Mouse (Mus musculus): Measurements from ENCODE around the gene Col24a1. TPM values are rescaled to one million over a fixed set of nuclear protein-coding genes. Genes with fewer than 3 reads are reported as not detected.
A peak's percentile ranks its signal among the peaks of the same experiment; 100 is the strongest.

Col24a1 gene
- polyA plus RNA-seq, 1 experiment from 2014 or later, result 2.4 TPM

- no peak for ATAC-seq (ENCODE audit: borderline replicate concordance, extremely low read depth, low FRiP score, low TSS enrichment)
- Histone ChIP-seq H3K4me3 (no peak overlapping the region), H3K9me3 (no peaks in the 10 kb centered on the region), H3K36me3 (no peaks in the 10 kb centered on the region), H3K4me1 (no peaks in the 10 kb centered on the region), H3K4me2 (no peak overlapping the region), H3K27ac (no peak overlapping the region), H3K27me3 (no peaks in the 10 kb centered on the region), H3K9ac (no peak overlapping the region)
- 89% methylated on average over 4 of the region's 4 CpGs for WGBS
Observed at GRCm38 (mm10) chr3:145525266-145525665, 233.0 kb downstream of the Col24a1 start.

- Histone ChIP-seq H3K27me3 (no peaks in the 10 kb centered on the region), H3K9me3 (no peaks in the 10 kb centered on the region)
Observed at GRCm38 (mm10) chr3:145537870-145538269, 245.6 kb downstream of the Col24a1 start.

GRCm38 (mm10) chr3:145548441-145549415 lies 256.5 kb downstream of the Col24a1 start:
- Histone ChIP-seq H3K4me1 (no peaks in the 10 kb centered on the region), H3K27me3 (no peaks in the 10 kb centered on the region), H3K36me3 (no peaks in the 10 kb centered on the region), H3K4me3 (no peak overlapping the region), H3K27ac (no peak overlapping the region), H3K9ac (no peak overlapping the region), H3K4me2 (no peak overlapping the region), H3K9me3 (no peaks in the 10 kb centered on the region)
- 63% methylated on average over 10 of the region's 10 CpGs for WGBS
- no peak for ATAC-seq (ENCODE audit: borderline replicate concordance, extremely low read depth, low FRiP score, low TSS enrichment)

More at GRCm38 (mm10) chr3:145537870-145538269, 245.6 kb downstream of the Col24a1 start:
- Histone ChIP-seq H3K4me2 (no peak overlapping the region), H3K27ac (no peak overlapping the region), H3K4me3 (no peak overlapping the region), H3K9ac (no peak overlapping the region), H3K4me1 (no peaks in the 10 kb centered on the region), H3K36me3 (no peaks in the 10 kb centered on the region)
- ATAC-seq (ENCODE audit: borderline replicate concordance, extremely low read depth, low FRiP score, low TSS enrichment), result no peak
- 89% methylated on average over 1 of the region's 1 CpGs for WGBS

- Histone ChIP-seq H3K27ac (no peak overlapping the region), H3K4me1 (no peaks in the 10 kb centered on the region), H3K9me3 (no peaks in the 10 kb centered on the region), H3K9ac (no peak overlapping the region), H3K27me3 (no peaks in the 10 kb centered on the region), H3K4me2 (no peak overlapping the region), H3K36me3 (no peaks in the 10 kb centered on the region), H3K4me3 (no peak overlapping the region)
- ATAC-seq (ENCODE audit: borderline replicate concordance, extremely low read depth, low FRiP score, low TSS enrichment), result no peak
- WGBS, result 81% methylated on average over 3 of the region's 3 CpGs
Observed at GRCm38 (mm10) chr3:145550216-145550615, 257.9 kb downstream of the Col24a1 start.

GRCm38 (mm10) chr3:145554388-145554787 lies 262.1 kb downstream of the Col24a1 start:
- WGBS, result 58% methylated on average over 2 of the region's 2 CpGs
- Histone ChIP-seq H3K27ac (no peak overlapping the region), H3K4me2 (no peak overlapping the region), H3K27me3 (no peaks in the 10 kb centered on the region), H3K9me3 (no peaks in the 10 kb centered on the region), H3K9ac (no peak overlapping the region), H3K36me3 (no peaks in the 10 kb centered on the region), H3K4me1 (no peaks in the 10 kb centered on the region), H3K4me3 (no peak overlapping the region)
- no peak for ATAC-seq (ENCODE audit: borderline replicate concordance, extremely low read depth, low FRiP score, low TSS enrichment)

GRCm38 (mm10) chr3:145556206-145556605 lies 263.9 kb downstream of the Col24a1 start:
- H3K27ac ChIP-seq, result no peak overlapping the region
- H3K4me2 ChIP-seq, result no peak overlapping the region
- no peak for ATAC-seq (ENCODE audit: borderline replicate concordance, extremely low read depth, low FRiP score, low TSS enrichment)
- no peaks in the 10 kb centered on the region for H3K4me1 ChIP-seq
- H3K9me3 ChIP-seq, result no peaks in the 10 kb centered on the region
- no peak overlapping the region for H3K9ac ChIP-seq
- no peaks in the 10 kb centered on the region for H3K36me3 ChIP-seq
- WGBS, result 85% methylated on average over 10 of the region's 10 CpGs
- no peak overlapping the region for H3K4me3 ChIP-seq
- H3K27me3 ChIP-seq, result no peaks in the 10 kb centered on the region

GRCm38 (mm10) chr3:145559675-145560074 lies 267.4 kb downstream of the Col24a1 start:
- no peak overlapping the region for H3K4me3 ChIP-seq
- H3K27ac ChIP-seq, result no peak overlapping the region
- H3K9ac ChIP-seq, result no peak overlapping the region
- no peaks in the 10 kb centered on the region for H3K4me1 ChIP-seq
- no peaks in the 10 kb centered on the region for H3K9me3 ChIP-seq
- no peak overlapping the region for H3K4me2 ChIP-seq
- 86% methylated on average over 5 of the region's 5 CpGs for WGBS
- no peaks in the 10 kb centered on the region for H3K27me3 ChIP-seq
- ATAC-seq (ENCODE audit: borderline replicate concordance, extremely low read depth, low FRiP score, low TSS enrichment), result no peak
- H3K36me3 ChIP-seq, result no peaks in the 10 kb centered on the region

GRCm38 (mm10) chr3:145560117-145560516 lies 267.8 kb downstream of the Col24a1 start:
- no peaks in the 10 kb centered on the region for H3K27me3 ChIP-seq
- WGBS, result 77% methylated on average over 4 of the region's 4 CpGs
- H3K4me2 ChIP-seq, result no peak overlapping the region
- ATAC-seq (ENCODE audit: borderline replicate concordance, extremely low read depth, low FRiP score, low TSS enrichment), result no peak
- no peak overlapping the region for H3K9ac ChIP-seq
- H3K4me3 ChIP-seq, result no peak overlapping the region
- H3K4me1 ChIP-seq, result no peaks in the 10 kb centered on the region
- H3K36me3 ChIP-seq, result no peaks in the 10 kb centered on the region
- no peak overlapping the region for H3K27ac ChIP-seq
- H3K9me3 ChIP-seq, result no peaks in the 10 kb centered on the region

GRCm38 (mm10) chr3:145574468-145574867 lies 282.2 kb downstream of the Col24a1 start:
- WGBS, result 81% methylated on average over 3 of the region's 3 CpGs
- H3K4me2 ChIP-seq, result no peak overlapping the region
- H3K27me3 ChIP-seq, result no peaks in the 10 kb centered on the region
- H3K9ac ChIP-seq, result no peak overlapping the region
- peaks cover 9% of the 10 kb centered on the region for H3K4me1 ChIP-seq
- peaks cover 15% of the 10 kb centered on the region for H3K36me3 ChIP-seq
- H3K9me3 ChIP-seq, result no peaks in the 10 kb centered on the region
- no peak overlapping the region for H3K27ac ChIP-seq
- no peak for ATAC-seq (ENCODE audit: borderline replicate concordance, extremely low read depth, low FRiP score, low TSS enrichment)
- H3K4me3 ChIP-seq, result no peak overlapping the region

GRCm38 (mm10) chr3:145575340-145575739 lies 283.1 kb downstream of the Col24a1 start:
- Histone ChIP-seq H3K9ac (no peak overlapping the region), H3K27ac (no peak overlapping the region), H3K4me2 (peak overlapping the region; percentile 73; the same call in 1 of the 2 replicates), H3K36me3 (peaks cover 15% of the 10 kb centered on the region), H3K4me1 (peaks cover 9% of the 10 kb centered on the region), H3K27me3 (no peaks in the 10 kb centered on the region), H3K4me3 (no peak overlapping the region), H3K9me3 (no peaks in the 10 kb centered on the region)
- no peak for ATAC-seq (ENCODE audit: borderline replicate concordance, extremely low read depth, low FRiP score, low TSS enrichment)
- 73% methylated on average over 7 of the region's 7 CpGs for WGBS

GRCm38 (mm10) chr3:145575743-145576481 lies 283.6 kb downstream of the Col24a1 start, which contains the start of gene Znhit6:
TSS of gene Znhit6 (plus strand) at chr3:145576205.
- Histone ChIP-seq H3K4me3 (peak within 1 kb of the TSS; percentile 88), H3K9ac (peak within 1 kb of the TSS; percentile 74), H3K9me3 (no peaks in the 10 kb centered on the region), H3K4me2 (peak within 1 kb of the TSS; percentile 73), H3K36me3 (peaks cover 18% of the 10 kb centered on the region), H3K4me1 (peaks cover 9% of the 10 kb centered on the region), H3K27ac (no peak within 1 kb of the TSS), H3K27me3 (no peaks in the 10 kb centered on the region)
- ATAC-seq (ENCODE audit: borderline replicate concordance, extremely low read depth, low FRiP score, low TSS enrichment), result peak; percentile 86
- 5% methylated on average over 37 of the region's 37 CpGs for WGBS

GRCm38 (mm10) chr3:145576482-145576822 lies 284.2 kb downstream of the Col24a1 start:
- WGBS, result under 1% methylated on average over 11 of the region's 11 CpGs

More at GRCm38 (mm10) chr3:145576482-145576822, 284.2 kb downstream of the Col24a1 start:
- peak overlapping the region; percentile 88 for H3K4me3 ChIP-seq
- no peaks in the 10 kb centered on the region for H3K9me3 ChIP-seq
- no peak for ATAC-seq (ENCODE audit: borderline replicate concordance, extremely low read depth, low FRiP score, low TSS enrichment)
- H3K4me2 ChIP-seq, result peak overlapping the region; percentile 73
- peaks cover 9% of the 10 kb centered on the region for H3K4me1 ChIP-seq
- H3K27ac ChIP-seq, result no peak overlapping the region
- H3K9ac ChIP-seq, result peak overlapping the region; percentile 74
- no peaks in the 10 kb centered on the region for H3K27me3 ChIP-seq
- H3K36me3 ChIP-seq, result peaks cover 21% of the 10 kb centered on the region
